Mouse (Mus musculus): ENCODE results near the gene Plp2. TPM values are rescaled to one million over a fixed set of nuclear protein-coding genes. Genes with fewer than 3 reads are reported as not detected.

The Plp2 gene
- polyA plus RNA-seq, 1 experiment from 2014 or later, result 12.5 TPM

GRCm38 (mm10) chrX:7680864-7681263 lies 9.7 kb upstream of the Plp2 start, which contains the start of gene Magix:
Gene Magix (minus strand): TSS chrX:7681251.
- Histone ChIP-seq H3K4me3 (ENCODE audit: low read depth, low read length) (no peak within 1 kb of the TSS), H3K9ac (replicated peaks; ENCODE audit: low read depth, low read length) (no peak within 1 kb of the TSS), H3K4me2 (ENCODE audit: low read depth, low read length) (peak within 1 kb of the TSS; percentile 32), H3K27me3 (ENCODE audit: control insufficient read depth, insufficient read depth, low read length) (no peaks in the 10 kb centered on the region), H3K4me1 (ENCODE audit: control insufficient read depth, insufficient read depth, low read length) (no peaks in the 10 kb centered on the region), H3K9me3 (ENCODE audit: control insufficient read depth, low read length) (no peaks in the 10 kb centered on the region), H3K36me3 (ENCODE audit: control insufficient read depth, insufficient read depth, low read length) (no peaks in the 10 kb centered on the region), H3K27ac (ENCODE audit: low read depth, low read length) (no peak within 1 kb of the TSS)
- WGBS, result 76% methylated on average over 13 of the region's 14 CpGs
- no peak for ATAC-seq (ENCODE audit: low read depth)

- no peak overlapping the region for H3K27ac ChIP-seq (ENCODE audit: low read depth, low read length)
- no peaks in the 10 kb centered on the region for H3K4me1 ChIP-seq (ENCODE audit: control insufficient read depth, insufficient read depth, low read length)
- no peak overlapping the region for H3K4me3 ChIP-seq (ENCODE audit: low read depth, low read length)
- no peaks in the 10 kb centered on the region for H3K27me3 ChIP-seq (ENCODE audit: control insufficient read depth, insufficient read depth, low read length)
- peak; percentile 35; the same call in 1 of the 2 replicates for ATAC-seq (ENCODE audit: low read depth)
- 17% methylated on average over 12 of the region's 12 CpGs for WGBS
- no peak overlapping the region for H3K9ac ChIP-seq (replicated peaks; ENCODE audit: low read depth, low read length)
- H3K4me2 ChIP-seq (ENCODE audit: low read depth, low read length), result peak overlapping the region; percentile 32
- no peaks in the 10 kb centered on the region for H3K9me3 ChIP-seq (ENCODE audit: control insufficient read depth, low read length)
- H3K36me3 ChIP-seq (ENCODE audit: control insufficient read depth, insufficient read depth, low read length), result no peaks in the 10 kb centered on the region
Observed at GRCm38 (mm10) chrX:7680057-7680412, 8.8 kb upstream of the Plp2 start.

- WGBS, result 17% methylated on average over 27 of the region's 27 CpGs
- peak overlapping the region; percentile 32 for H3K4me2 ChIP-seq (ENCODE audit: low read depth, low read length)
- H3K27me3 ChIP-seq (ENCODE audit: control insufficient read depth, insufficient read depth, low read length), result no peaks in the 10 kb centered on the region
- H3K4me1 ChIP-seq (ENCODE audit: control insufficient read depth, insufficient read depth, low read length), result no peaks in the 10 kb centered on the region
- no peak overlapping the region for H3K9ac ChIP-seq (replicated peaks; ENCODE audit: low read depth, low read length)
- H3K36me3 ChIP-seq (ENCODE audit: control insufficient read depth, insufficient read depth, low read length), result no peaks in the 10 kb centered on the region
- peak; percentile 94 for ATAC-seq (ENCODE audit: low read depth)
- no peaks in the 10 kb centered on the region for H3K9me3 ChIP-seq (ENCODE audit: control insufficient read depth, low read length)
- peak overlapping the region; percentile 7; the same call in 1 of the 2 replicates for H3K4me3 ChIP-seq (ENCODE audit: low read depth, low read length)
- H3K27ac ChIP-seq (ENCODE audit: low read depth, low read length), result no peak overlapping the region
Observed at GRCm38 (mm10) chrX:7679405-7680056, 8.3 kb upstream of the Plp2 start.

GRCm38 (mm10) chrX:7678986-7679385 lies 7.8 kb upstream of the Plp2 start:
- no peaks in the 10 kb centered on the region for H3K9me3 ChIP-seq (ENCODE audit: control insufficient read depth, low read length)
- WGBS, result 47% methylated on average over 3 of the region's 3 CpGs
- no peak overlapping the region for H3K4me2 ChIP-seq (ENCODE audit: low read depth, low read length)
- H3K27me3 ChIP-seq (ENCODE audit: control insufficient read depth, insufficient read depth, low read length), result no peaks in the 10 kb centered on the region
- H3K4me1 ChIP-seq (ENCODE audit: control insufficient read depth, insufficient read depth, low read length), result no peaks in the 10 kb centered on the region
- no peak for ATAC-seq (ENCODE audit: low read depth)
- no peaks in the 10 kb centered on the region for H3K36me3 ChIP-seq (ENCODE audit: control insufficient read depth, insufficient read depth, low read length)
- no peak overlapping the region for H3K27ac ChIP-seq (ENCODE audit: low read depth, low read length)
- H3K4me3 ChIP-seq (ENCODE audit: low read depth, low read length), result no peak overlapping the region
- no peak overlapping the region for H3K9ac ChIP-seq (replicated peaks; ENCODE audit: low read depth, low read length)

GRCm38 (mm10) chrX:7675001-7675380 lies 3.8 kb upstream of the Plp2 start:
- no peak for ATAC-seq (ENCODE audit: low read depth)
- WGBS, result 36% methylated on average over 10 of the region's 10 CpGs
- Histone ChIP-seq H3K27ac (ENCODE audit: low read depth, low read length) (no peak overlapping the region), H3K9me3 (ENCODE audit: control insufficient read depth, low read length) (no peaks in the 10 kb centered on the region), H3K4me2 (ENCODE audit: low read depth, low read length) (peak overlapping the region; percentile 27; the same call in 1 of the 2 replicates), H3K4me3 (ENCODE audit: low read depth, low read length) (peak overlapping the region; percentile 4; the same call in 1 of the 2 replicates), H3K4me1 (ENCODE audit: control insufficient read depth, insufficient read depth, low read length) (no peaks in the 10 kb centered on the region), H3K36me3 (ENCODE audit: control insufficient read depth, insufficient read depth, low read length) (no peaks in the 10 kb centered on the region), H3K9ac (replicated peaks; ENCODE audit: low read depth, low read length) (no peak overlapping the region), H3K27me3 (ENCODE audit: control insufficient read depth, insufficient read depth, low read length) (no peaks in the 10 kb centered on the region)

GRCm38 (mm10) chrX:7674284-7675000 lies 3.3 kb upstream of the Plp2 start:
- Histone ChIP-seq H3K4me2 (ENCODE audit: low read depth, low read length) (peak overlapping the region; percentile 27; the same call in 1 of the 2 replicates), H3K9ac (replicated peaks; ENCODE audit: low read depth, low read length) (no peak overlapping the region), H3K36me3 (ENCODE audit: control insufficient read depth, insufficient read depth, low read length) (no peaks in the 10 kb centered on the region), H3K27ac (ENCODE audit: low read depth, low read length) (no peak overlapping the region), H3K9me3 (ENCODE audit: control insufficient read depth, low read length) (no peaks in the 10 kb centered on the region), H3K4me1 (ENCODE audit: control insufficient read depth, insufficient read depth, low read length) (no peaks in the 10 kb centered on the region), H3K4me3 (ENCODE audit: low read depth, low read length) (peak overlapping the region; percentile 4; the same call in 1 of the 2 replicates), H3K27me3 (ENCODE audit: control insufficient read depth, insufficient read depth, low read length) (no peaks in the 10 kb centered on the region)
- WGBS, result 40% methylated on average over 28 of the region's 28 CpGs
- peak; percentile 52; the same call in 1 of the 2 replicates for ATAC-seq (ENCODE audit: low read depth)

- no peaks in the 10 kb centered on the region for H3K27me3 ChIP-seq (ENCODE audit: control insufficient read depth, insufficient read depth, low read length)
- no peak overlapping the region for H3K27ac ChIP-seq (ENCODE audit: low read depth, low read length)
- H3K36me3 ChIP-seq (ENCODE audit: control insufficient read depth, insufficient read depth, low read length), result no peaks in the 10 kb centered on the region
- H3K9ac ChIP-seq (replicated peaks; ENCODE audit: low read depth, low read length), result no peak overlapping the region
- H3K4me1 ChIP-seq (ENCODE audit: control insufficient read depth, insufficient read depth, low read length), result no peaks in the 10 kb centered on the region
- WGBS, result 32% methylated on average over 12 of the region's 12 CpGs
- no peak overlapping the region for H3K4me3 ChIP-seq (ENCODE audit: low read depth, low read length)
- no peak overlapping the region for H3K4me2 ChIP-seq (ENCODE audit: low read depth, low read length)
- H3K9me3 ChIP-seq (ENCODE audit: control insufficient read depth, low read length), result no peaks in the 10 kb centered on the region
- ATAC-seq (ENCODE audit: low read depth), result no peak
Observed at GRCm38 (mm10) chrX:7673578-7674281, 2.5 kb upstream of the Plp2 start.

GRCm38 (mm10) chrX:7672739-7673138 lies 1.5 kb upstream of the Plp2 start:
- H3K4me3 ChIP-seq (ENCODE audit: low read depth, low read length), result no peak overlapping the region
- H3K9ac ChIP-seq (replicated peaks; ENCODE audit: low read depth, low read length), result no peak overlapping the region
- 52% methylated on average over 6 of the region's 6 CpGs for WGBS
- H3K4me2 ChIP-seq (ENCODE audit: low read depth, low read length), result no peak overlapping the region
- no peaks in the 10 kb centered on the region for H3K9me3 ChIP-seq (ENCODE audit: control insufficient read depth, low read length)
- no peak overlapping the region for H3K27ac ChIP-seq (ENCODE audit: low read depth, low read length)
- ATAC-seq (ENCODE audit: low read depth), result no peak
- no peaks in the 10 kb centered on the region for H3K27me3 ChIP-seq (ENCODE audit: control insufficient read depth, insufficient read depth, low read length)
- H3K4me1 ChIP-seq (ENCODE audit: control insufficient read depth, insufficient read depth, low read length), result no peaks in the 10 kb centered on the region
- H3K36me3 ChIP-seq (ENCODE audit: control insufficient read depth, insufficient read depth, low read length), result no peaks in the 10 kb centered on the region

Data from neural tube, embryonic 14.5 days (tissue).